24 mouse cellular contexts compared by ENCODE assay signal in genomic region chr8:80307761-80308160, GRCm38 (mm10).
"Had no signal": no experiment of that assay in that cellular context is flagged by ENCODE, and none has a peak within 500 bp of the region (broad histone marks: within the 10 kb centered on the region; RNA-seq: fewer than 3 reads in every experiment).

No protein-coding gene starts in this region.

- H3K4me1 ChIP-seq: heart, embryonic 10.5 days; heart, embryonic 12.5 days; hindbrain, embryonic 10.5 days; hindbrain, embryonic 12.5 days; intestine, embryonic 15.5 days; limb, embryonic 12.5 days had no signal

- ATAC-seq: forebrain, embryonic 16.5 days; hindbrain, embryonic 16.5 days; inflammation-experienced regulatory T-cells, adult 6 months; intestine, embryonic 15.5 days; intestine, postnatal 0 days had no signal

- H3K27me3 ChIP-seq: heart, embryonic 12.5 days; intestine, embryonic 15.5 days had no signal

- H3K9ac ChIP-seq: heart, embryonic 12.5 days; hindbrain, embryonic 12.5 days; hindbrain, embryonic 14.5 days; intestine, embryonic 15.5 days; limb, embryonic 12.5 days had no signal

- H3K4me3 ChIP-seq: gastrocnemius, adult 2 months; heart, adult 2 months; heart, embryonic 10.5 days; heart, embryonic 12.5 days; hindbrain, embryonic 10.5 days; hindbrain, embryonic 12.5 days; intestine, embryonic 15.5 days; layer of hippocampus, adult 2 months; left cerebral cortex, adult 2 months; limb, embryonic 12.5 days had no signal

- H3K4me2 ChIP-seq: heart, embryonic 12.5 days; hindbrain, embryonic 12.5 days; hindbrain, embryonic 14.5 days; intestine, embryonic 15.5 days; limb, embryonic 12.5 days had no signal

- DNase-seq: gastrocnemius, adult 2 months; gastrocnemius, postnatal 10 days; gastrocnemius, postnatal 25 days; heart, adult 2 months; heart, postnatal 10 days; heart, postnatal 4 days; kidney, adult 18-20 months; kidney, adult 8-10 months; kidney, postnatal 10 days; kidney, postnatal 25 days; kidney, postnatal 4 days had no signal

- H3K36me3 ChIP-seq: heart, embryonic 10.5 days; heart, embryonic 12.5 days; hindbrain, embryonic 10.5 days; hindbrain, embryonic 12.5 days; intestine, embryonic 15.5 days; limb, embryonic 12.5 days had no signal

- H3K9me3 ChIP-seq: heart, embryonic 10.5 days; heart, embryonic 12.5 days; hindbrain, embryonic 10.5 days; hindbrain, embryonic 12.5 days; intestine, embryonic 15.5 days; limb, embryonic 12.5 days had no signal

- H3K27ac ChIP-seq: gastrocnemius, adult 2 months; heart, adult 2 months; heart, embryonic 10.5 days; hindbrain, embryonic 10.5 days; hindbrain, embryonic 12.5 days; hindbrain, embryonic 14.5 days; intestine, embryonic 15.5 days; layer of hippocampus, adult 2 months; left cerebral cortex, adult 2 months; limb, embryonic 12.5 days had no signal
